Mouse (Mus musculus): ENCODE results near the gene Krt76. TPM values are rescaled to one million over a fixed set of nuclear protein-coding genes. Genes with fewer than 3 reads are reported as not detected.

Krt76 gene
- polyA plus RNA-seq, 1 experiment from 2014 or later: not detected

DNA sequence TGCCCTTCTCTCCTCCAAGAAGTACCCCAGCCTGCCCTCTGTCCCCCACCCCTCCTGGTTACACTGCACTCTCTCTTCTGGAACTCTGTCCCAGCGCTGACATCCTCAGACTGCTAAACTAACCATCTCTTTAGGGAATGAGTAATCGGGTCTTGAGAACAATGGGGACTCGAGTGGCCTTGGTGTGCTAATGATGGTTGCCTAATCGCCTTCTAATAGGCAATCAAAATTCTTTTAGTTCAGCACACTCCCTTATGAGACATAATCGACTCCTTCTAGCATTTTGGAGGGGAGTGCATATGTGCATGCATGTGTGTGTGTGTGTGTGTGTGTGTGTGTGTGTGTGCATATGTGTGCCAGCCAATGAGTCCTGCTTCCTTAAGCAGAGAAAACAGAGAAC, 40.1 kb downstream of the Krt76 start:
- no peak overlapping the region for H3K4me2 ChIP-seq (ENCODE audit: low read depth, low read length)
- 33% methylated on average over 5 of the region's 5 CpGs for WGBS
- H3K9me3 ChIP-seq (ENCODE audit: control insufficient read depth, low read length): no peaks in the 10 kb centered on the region
- no peak overlapping the region for H3K4me3 ChIP-seq (ENCODE audit: low read length)
- H3K9ac ChIP-seq (ENCODE audit: low read length): no peak overlapping the region
- no peaks in the 10 kb centered on the region for H3K27me3 ChIP-seq (ENCODE audit: control insufficient read depth, insufficient read depth, low read depth, low read length)
- no peak for ATAC-seq (ENCODE audit: low read depth)
- H3K36me3 ChIP-seq (ENCODE audit: control insufficient read depth, insufficient read depth, low read length): no peaks in the 10 kb centered on the region
- no peaks in the 10 kb centered on the region for H3K4me1 ChIP-seq (replicated peaks; ENCODE audit: control insufficient read depth, insufficient read depth, low read length)
- no peak overlapping the region for H3K27ac ChIP-seq (ENCODE audit: low read length)

GRCm38 (mm10) chr15:101850694-101851093, 42.0 kb downstream of the Krt76 start, which contains the start of gene Krt1:
Krt1 (minus strand) TSS chr15:101850794.
- H3K9me3 ChIP-seq (ENCODE audit: control insufficient read depth, low read length): no peaks in the 10 kb centered on the region
- no peak within 1 kb of the TSS for H3K9ac ChIP-seq (ENCODE audit: low read length)
- H3K27me3 ChIP-seq (ENCODE audit: control insufficient read depth, insufficient read depth, low read depth, low read length): no peaks in the 10 kb centered on the region
- no peak for ATAC-seq (ENCODE audit: low read depth)
- H3K4me3 ChIP-seq (ENCODE audit: low read length): no peak within 1 kb of the TSS
- H3K4me1 ChIP-seq (replicated peaks; ENCODE audit: control insufficient read depth, insufficient read depth, low read length): no peaks in the 10 kb centered on the region
- no peak within 1 kb of the TSS for H3K27ac ChIP-seq (ENCODE audit: low read length)
- H3K4me2 ChIP-seq (ENCODE audit: low read depth, low read length): no peak within 1 kb of the TSS
- H3K36me3 ChIP-seq (ENCODE audit: control insufficient read depth, insufficient read depth, low read length): no peaks in the 10 kb centered on the region
- WGBS: 76% methylated on average over 6 of the region's 6 CpGs

- H3K27me3 ChIP-seq (ENCODE audit: control insufficient read depth, insufficient read depth, low read depth, low read length): peaks cover 8% of the 10 kb centered on the region
- WGBS: under 1% methylated on average over 37 of the region's 37 CpGs
- peak overlapping the region; percentile 53 for H3K4me3 ChIP-seq (ENCODE audit: low read length)
- no peak overlapping the region for H3K27ac ChIP-seq (ENCODE audit: low read length)
- H3K36me3 ChIP-seq (ENCODE audit: control insufficient read depth, insufficient read depth, low read length): no peaks in the 10 kb centered on the region
- peak overlapping the region; percentile 60 for H3K9ac ChIP-seq (ENCODE audit: low read length)
- ATAC-seq (ENCODE audit: low read depth): peak; percentile 47; the same call in 1 of the 2 replicates
- peak overlapping the region; percentile 75 for H3K4me2 ChIP-seq (ENCODE audit: low read depth, low read length)
- no peaks in the 10 kb centered on the region for H3K9me3 ChIP-seq (ENCODE audit: control insufficient read depth, low read length)
- no peaks in the 10 kb centered on the region for H3K4me1 ChIP-seq (replicated peaks; ENCODE audit: control insufficient read depth, insufficient read depth, low read length)
Observed at GRCm38 (mm10) chr15:101845971-101846403, 46.7 kb downstream of the Krt76 start.

DNA sequence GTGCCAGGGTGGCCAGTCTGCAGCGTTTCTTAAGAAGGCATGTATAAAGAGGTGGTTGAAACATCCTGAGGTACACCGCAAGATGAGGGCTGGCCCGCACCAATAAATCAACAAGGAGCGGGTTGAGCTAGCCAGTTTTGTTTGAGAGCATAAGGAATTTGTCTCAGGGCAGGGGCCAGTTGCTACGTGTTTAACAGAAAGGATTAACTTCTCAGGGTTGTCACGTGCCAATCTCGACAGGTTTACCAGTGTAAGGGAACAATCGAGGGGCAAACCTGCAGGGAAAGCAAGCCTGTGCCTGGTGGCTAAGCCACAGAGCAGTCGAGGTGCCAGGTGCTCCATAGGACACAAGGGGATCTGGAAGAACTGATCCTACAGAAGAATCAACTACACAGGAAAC, 49.5 kb downstream of the Krt76 start:
- no peaks in the 10 kb centered on the region for H3K36me3 ChIP-seq (ENCODE audit: control insufficient read depth, insufficient read depth, low read length)
- H3K9me3 ChIP-seq (ENCODE audit: control insufficient read depth, low read length): no peaks in the 10 kb centered on the region
- WGBS: 38% methylated on average over 9 of the region's 9 CpGs
- H3K4me2 ChIP-seq (ENCODE audit: low read depth, low read length): no peak overlapping the region
- H3K9ac ChIP-seq (ENCODE audit: low read length): no peak overlapping the region
- H3K4me3 ChIP-seq (ENCODE audit: low read length): no peak overlapping the region
- ATAC-seq (ENCODE audit: low read depth): no peak
- H3K4me1 ChIP-seq (replicated peaks; ENCODE audit: control insufficient read depth, insufficient read depth, low read length): no peaks in the 10 kb centered on the region
- no peak overlapping the region for H3K27ac ChIP-seq (ENCODE audit: low read length)
- peaks cover 8% of the 10 kb centered on the region for H3K27me3 ChIP-seq (ENCODE audit: control insufficient read depth, insufficient read depth, low read depth, low read length)

DNA sequence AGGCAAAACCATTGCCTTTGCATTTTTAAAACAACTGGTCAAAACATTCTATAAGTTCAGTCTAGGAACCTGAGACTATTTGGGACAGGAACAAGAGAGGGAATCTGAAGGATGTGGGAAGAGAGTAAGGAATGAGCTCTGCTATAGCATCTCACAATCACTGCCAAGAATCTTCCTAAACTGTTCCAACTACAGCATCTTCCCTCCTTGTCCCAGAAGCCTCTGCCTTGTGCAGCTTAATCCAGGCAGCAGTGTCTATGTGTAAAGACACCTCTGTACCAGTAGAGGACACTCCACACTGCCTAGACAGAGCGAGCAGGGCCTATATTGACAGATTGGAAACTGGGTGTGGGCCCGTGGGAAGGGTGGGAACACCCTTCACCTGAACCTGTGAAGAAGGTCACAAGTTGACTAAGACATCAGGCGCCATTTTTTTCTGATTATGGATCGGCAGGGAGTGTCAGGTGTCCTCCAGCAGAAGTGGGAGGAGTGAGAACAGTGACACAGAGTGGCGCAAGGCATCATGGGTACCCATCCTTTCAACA, 57.9 kb downstream of the Krt76 start:
- H3K9ac ChIP-seq (ENCODE audit: low read length): no peak overlapping the region
- no peak overlapping the region for H3K27ac ChIP-seq (ENCODE audit: low read length)
- H3K4me3 ChIP-seq (ENCODE audit: low read length): no peak overlapping the region
- no peak for ATAC-seq (ENCODE audit: low read depth)
- H3K4me2 ChIP-seq (ENCODE audit: low read depth, low read length): no peak overlapping the region
- H3K9me3 ChIP-seq (ENCODE audit: control insufficient read depth, low read length): no peaks in the 10 kb centered on the region
- H3K27me3 ChIP-seq (ENCODE audit: control insufficient read depth, insufficient read depth, low read depth, low read length): no peaks in the 10 kb centered on the region
- H3K4me1 ChIP-seq (replicated peaks; ENCODE audit: control insufficient read depth, insufficient read depth, low read length): no peaks in the 10 kb centered on the region
- H3K36me3 ChIP-seq (ENCODE audit: control insufficient read depth, insufficient read depth, low read length): no peaks in the 10 kb centered on the region
- WGBS: 60% methylated on average over 5 of the region's 5 CpGs

Small RNA genes within 50 kb of the gene (microRNA-seq; reads per million reads assigned to microRNA genes)
- not detected for gene Gm44356

Other genes with a start within 250 kb of the Krt76 start
- gene Gm5478, start 245.5 kb downstream of the Krt76 start, polyA plus RNA-seq (2015; fragmentation: Nextera tagmentation; extraction: Ambion mirVana): not detected in 2 replicates
- gene Krt6b, start 212.6 kb downstream of the Krt76 start, polyA plus RNA-seq (2015; fragmentation: Nextera tagmentation; extraction: Ambion mirVana): not detected in 2 replicates
- gene Krt6a, start 198.6 kb downstream of the Krt76 start, polyA plus RNA-seq (2015; fragmentation: Nextera tagmentation; extraction: Ambion mirVana): 0.67 and 1.3 TPM in 2 replicates
- gene Krt5, start 180.0 kb downstream of the Krt76 start, polyA plus RNA-seq (2015; fragmentation: Nextera tagmentation; extraction: Ambion mirVana): 4.4 and 9.4 TPM in 2 replicates
- not detected in 2 replicates for gene Krt71, start 149.8 kb downstream of the Krt76 start, polyA plus RNA-seq (2015; fragmentation: Nextera tagmentation; extraction: Ambion mirVana)
- not detected in 2 replicates for gene Krt72, start 106.5 kb downstream of the Krt76 start, polyA plus RNA-seq (2015; fragmentation: Nextera tagmentation; extraction: Ambion mirVana)
- not detected in 2 replicates for gene Krt73, start 90.6 kb downstream of the Krt76 start, polyA plus RNA-seq (2015; fragmentation: Nextera tagmentation; extraction: Ambion mirVana)
- gene Krt2, start 74.8 kb downstream of the Krt76 start, polyA plus RNA-seq (2015; fragmentation: Nextera tagmentation; extraction: Ambion mirVana): not detected in 2 replicates
- gene Krt1, start 42.1 kb downstream of the Krt76 start, polyA plus RNA-seq (2015; fragmentation: Nextera tagmentation; extraction: Ambion mirVana): 0.29 and 4.4 TPM in 2 replicates
- 1.0 TPM in 1 of 2 replicates, not detected in the other for gene Krt77, start 23.2 kb downstream of the Krt76 start, polyA plus RNA-seq (2015; fragmentation: Nextera tagmentation; extraction: Ambion mirVana)
- 14.2 and 23.3 TPM in 2 replicates for gene Krt4, start 31.8 kb upstream of the Krt76 start, polyA plus RNA-seq (2015; fragmentation: Nextera tagmentation; extraction: Ambion mirVana)
- 0.80 and 1.2 TPM in 2 replicates for gene Krt79, start 47.4 kb upstream of the Krt76 start, polyA plus RNA-seq (2015; fragmentation: Nextera tagmentation; extraction: Ambion mirVana)
- gene Krt78, start 61.4 kb upstream of the Krt76 start, polyA plus RNA-seq (2015; fragmentation: Nextera tagmentation; extraction: Ambion mirVana): 0.10 and 0.21 TPM in 2 replicates
- gene Krt8, start 111.6 kb upstream of the Krt76 start, polyA plus RNA-seq (2015; fragmentation: Nextera tagmentation; extraction: Ambion mirVana): 402 and 445 TPM in 2 replicates
- gene Krt18, start 135.3 kb upstream of the Krt76 start, polyA plus RNA-seq (2015; fragmentation: Nextera tagmentation; extraction: Ambion mirVana): 263 and 293 TPM in 2 replicates
- gene Eif4b, start 180.9 kb upstream of the Krt76 start, polyA plus RNA-seq (2015; fragmentation: Nextera tagmentation; extraction: Ambion mirVana): 122 and 123 TPM in 2 replicates
- 68.5 and 72.8 TPM in 2 replicates for gene Tns2, start 207.5 kb upstream of the Krt76 start, polyA plus RNA-seq (2015; fragmentation: Nextera tagmentation; extraction: Ambion mirVana)
- 21.2 and 22.7 TPM in 2 replicates for gene Spryd3, start 243.3 kb upstream of the Krt76 start, polyA plus RNA-seq (2015; fragmentation: Nextera tagmentation; extraction: Ambion mirVana)

Measured in lung, embryonic 16.5 days (tissue).